Mouse (Mus musculus) embryonic fibroblast, embryonic 13.5 days (primary cell): ENCODE measurements around the gene Acvrl1. TPM values are rescaled to one million over a fixed set of nuclear protein-coding genes. Genes with fewer than 3 reads are reported as not detected.
A peak's percentile ranks its signal among the peaks of the same experiment; 100 is the strongest.

Source experiments
- H3K27ac ChIP-seq: 2 replicates; pipeline ENCODE4 v1.5.1; 2012; ENCODE audit warnings: low read length, control low read depth, inconsistent platforms; ENCODE audit not compliant: insufficient read depth
- H3K4me1 ChIP-seq: 2 replicates; pipeline ENCODE4 v1.6.1; 2011; ENCODE audit warnings: low read length; ENCODE audit not compliant: control insufficient read depth, insufficient read depth
- H3K4me3 ChIP-seq: 2 replicates; pipeline ENCODE4 v1.5.1; 2011; ENCODE audit warnings: mild to moderate bottlenecking, control low read depth, low read length; ENCODE audit not compliant: insufficient read depth
- CTCF ChIP-seq: IDR thresholded peaks from 2 replicates; pipeline ENCODE4 v1.5.1; 2011; ENCODE audit warnings: mild to moderate bottlenecking, control low read depth, low read length, moderate library complexity, borderline replicate concordance; ENCODE audit not compliant: insufficient read depth
- POLR2A ChIP-seq: IDR thresholded peaks from 2 replicates; pipeline ENCODE4 v1.6.1; 2011; ENCODE audit warnings: low read depth, mild to moderate bottlenecking, control low read depth, low read length, moderate library complexity
- polyA plus RNA-seq: library from polyadenylated mRNA; stranded (reverse); fragments of >200 nt; gene quantifications from 2 replicates; pipeline ENCODE4 v1.2.4, GENCODE M21; 2011; ENCODE audit warnings: low read depth; ENCODE audit not compliant: missing spikeins, insufficient read length

Acvrl1 gene
- polyA plus RNA-seq, 1 experiment: 11.7 TPM

DNA sequence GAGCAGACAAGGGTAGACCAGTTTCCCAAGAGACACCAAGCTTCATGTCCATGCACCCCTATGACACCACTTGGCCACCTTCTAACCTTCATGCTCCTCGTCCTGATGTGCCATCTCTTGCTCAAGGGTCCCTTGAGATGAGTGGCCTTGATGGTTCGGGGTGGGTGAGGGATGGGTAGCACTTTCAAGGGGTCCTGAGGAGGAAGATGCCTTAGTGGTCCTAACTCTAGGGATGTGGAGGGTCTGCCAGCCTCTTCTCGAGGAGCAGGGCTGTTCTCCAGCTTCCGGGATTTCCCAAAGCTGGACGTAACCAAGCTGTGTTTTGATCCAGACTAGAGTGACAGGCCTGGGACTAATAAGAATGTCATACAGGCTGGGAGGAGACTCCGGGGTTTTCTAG, 2.8 kb upstream of the Acvrl1 start:
- peaks cover 4% of the 10 kb centered on the region for H3K4me1 ChIP-seq
- no peak overlapping the region for H3K4me3 ChIP-seq
- no peak overlapping the region for H3K27ac ChIP-seq
- TF ChIP-seq CTCF: no peak

- no peak overlapping the region for H3K4me3 ChIP-seq
- peak overlapping the region; percentile 14; the same call in 1 of the 2 replicates for H3K27ac ChIP-seq
- TF ChIP-seq POLR2A: no peak
- no peak for TF ChIP-seq CTCF
- peaks cover 4% of the 10 kb centered on the region for H3K4me1 ChIP-seq
These were observed 1.3 kb upstream of the Acvrl1 start for GRCm38 (mm10) chr15:101126876-101127544.

DNA sequence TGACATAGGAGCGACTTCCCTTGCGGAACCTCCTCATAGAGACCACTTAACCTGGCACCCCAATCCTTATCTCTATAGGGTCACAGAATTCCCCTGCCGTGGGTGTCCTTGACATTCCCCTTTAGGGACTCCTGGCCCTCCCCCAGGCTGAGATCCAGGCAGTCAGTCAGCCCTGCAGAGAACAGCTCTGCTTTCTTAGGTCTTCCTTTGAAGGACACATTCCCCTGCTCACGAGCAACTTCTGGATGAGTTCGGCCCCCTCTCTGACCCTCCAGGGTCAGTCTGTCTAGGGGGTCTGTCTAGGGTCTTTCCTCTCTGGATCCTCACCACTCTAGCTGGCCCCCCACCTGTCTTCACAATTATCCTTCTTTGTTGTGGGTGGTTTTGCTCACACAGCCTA, 1.1 kb downstream of the Acvrl1 start:
- H3K27ac ChIP-seq: no peak overlapping the region
- H3K4me3 ChIP-seq: peak overlapping the region; percentile 25; the same call in 1 of the 2 replicates
- TF ChIP-seq POLR2A: no peak
- no peak for TF ChIP-seq CTCF
- H3K4me1 ChIP-seq: peaks cover 5% of the 10 kb centered on the region

DNA sequence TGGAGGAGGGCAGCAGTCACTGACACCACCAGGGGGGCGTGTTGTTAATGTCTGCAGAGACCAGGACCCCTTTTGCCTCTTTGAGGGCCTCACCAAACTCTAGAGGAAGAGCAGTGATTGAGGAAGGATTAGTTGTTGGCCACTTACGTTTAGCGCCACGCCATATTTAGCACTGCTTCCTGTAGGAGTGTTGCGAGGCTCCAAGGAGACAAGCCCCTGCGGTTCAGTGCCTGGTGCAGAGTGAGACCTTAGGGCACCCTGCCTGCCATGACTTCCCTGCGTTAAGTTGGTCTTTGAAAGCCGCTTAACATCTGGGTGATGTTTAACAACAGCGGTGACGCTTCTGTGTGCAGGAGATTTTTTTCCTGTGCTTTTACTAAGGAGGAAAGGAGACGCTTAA, 3.2 kb downstream of the Acvrl1 start:
- Histone ChIP-seq H3K4me1 (peaks cover 5% of the 10 kb centered on the region), H3K4me3 (no peak overlapping the region), H3K27ac (no peak overlapping the region)
- TF ChIP-seq POLR2A: no peak
- TF ChIP-seq CTCF: no peak

- H3K27ac ChIP-seq: no peak overlapping the region
- no peak overlapping the region for H3K4me3 ChIP-seq
- H3K4me1 ChIP-seq: peaks cover 5% of the 10 kb centered on the region
- TF ChIP-seq CTCF (no peak), POLR2A (no peak)
These were observed 3.7 kb downstream of the Acvrl1 start for GRCm38 (mm10) chr15:101132041-101132440.

GRCm38 (mm10) chr15:101132761-101133160, 4.4 kb downstream of the Acvrl1 start:
- Histone ChIP-seq H3K4me3 (no peak overlapping the region), H3K4me1 (peaks cover 5% of the 10 kb centered on the region), H3K27ac (no peak overlapping the region)
- TF ChIP-seq POLR2A: no peak
- TF ChIP-seq CTCF: no peak

GRCm38 (mm10) chr15:101133993-101134704, 5.8 kb downstream of the Acvrl1 start:
- TF ChIP-seq POLR2A (no peak), CTCF (no peak)
- no peak overlapping the region for H3K27ac ChIP-seq
- peaks cover 5% of the 10 kb centered on the region for H3K4me1 ChIP-seq
- H3K4me3 ChIP-seq: no peak overlapping the region

DNA sequence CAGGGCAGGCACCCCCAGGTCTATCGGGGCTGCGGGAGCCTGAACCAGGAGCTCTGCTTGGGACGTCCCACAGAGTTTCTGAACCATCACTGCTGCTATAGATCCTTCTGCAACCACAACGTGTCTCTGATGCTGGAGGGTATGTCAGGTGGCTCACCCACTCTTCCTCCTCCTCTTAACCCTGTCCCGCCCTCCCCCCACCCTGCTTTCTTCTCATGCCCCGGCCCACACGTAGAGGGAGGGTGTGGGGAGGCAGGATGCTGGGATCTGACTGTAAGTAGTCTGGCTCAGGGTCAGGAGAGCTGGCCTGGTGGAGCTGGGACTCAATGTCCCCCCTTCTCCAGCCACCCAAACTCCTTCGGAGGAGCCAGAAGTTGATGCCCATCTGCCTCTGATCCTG, 7.1 kb downstream of the Acvrl1 start:
- Histone ChIP-seq H3K4me3 (no peak overlapping the region), H3K27ac (no peak overlapping the region), H3K4me1 (peaks cover 5% of the 10 kb centered on the region)
- TF ChIP-seq POLR2A (no peak), CTCF (no peak)

DNA sequence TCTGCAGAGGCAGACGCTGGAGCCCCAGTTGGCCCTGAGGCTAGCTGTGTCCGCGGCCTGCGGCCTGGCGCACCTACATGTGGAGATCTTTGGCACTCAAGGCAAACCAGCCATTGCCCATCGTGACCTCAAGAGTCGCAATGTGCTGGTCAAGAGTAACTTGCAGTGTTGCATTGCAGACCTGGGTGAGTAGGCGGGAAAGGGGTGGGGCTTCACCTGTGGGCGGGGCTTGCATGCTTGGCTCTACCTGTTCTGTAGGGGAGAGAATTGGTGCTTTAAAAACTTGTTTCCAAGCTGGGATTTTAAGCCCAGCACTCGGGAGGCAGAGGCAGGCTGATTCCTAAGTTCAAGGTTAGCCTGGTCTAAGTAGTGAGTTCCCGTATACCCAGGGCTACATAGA, 9.1 kb downstream of the Acvrl1 start:
- Histone ChIP-seq H3K27ac (no peak overlapping the region), H3K4me1 (peaks cover 10% of the 10 kb centered on the region), H3K4me3 (no peak overlapping the region)
- TF ChIP-seq CTCF (no peak), POLR2A (no peak)

GRCm38 (mm10) chr15:101138675-101139074, 10.4 kb downstream of the Acvrl1 start:
- TF ChIP-seq POLR2A (no peak), CTCF (no peak)
- no peak overlapping the region for H3K27ac ChIP-seq
- peaks cover 9% of the 10 kb centered on the region; the same call in 1 of the 2 replicates for H3K4me1 ChIP-seq
- no peak overlapping the region for H3K4me3 ChIP-seq
